Mouse (Mus musculus) liver, adult 2 months (tissue): Measurements from ENCODE around the gene Agpat2. TPM values are rescaled to one million over a fixed set of nuclear protein-coding genes. Genes with fewer than 3 reads are reported as not detected.

Experiments
- DNase-seq: peaks from one replicate; pipeline ENCODE4 v3.0.0-alpha.2; 2011; ENCODE audit warnings: low read depth, low spot score; ENCODE audit errors: extremely low read depth
- H3K27ac ChIP-seq: fragments of 200-500 bp; replicated peaks from 2 replicates; pipeline ENCODE4 v1.5.1; 2012; ENCODE audit warnings: low read depth, mild to moderate bottlenecking, control low read depth, inconsistent platforms, low read length; ENCODE audit not compliant: insufficient read depth
- H3K27me3 ChIP-seq: fragments of 200-500 bp; 2 replicates; pipeline ENCODE4 v1.6.1; 2012; ENCODE audit warnings: mild to moderate bottlenecking, moderate library complexity, low read length, inconsistent platforms; ENCODE audit not compliant: control insufficient read depth, insufficient read depth
- H3K36me3 ChIP-seq: fragments of 200-500 bp; 2 replicates; pipeline ENCODE4 v1.6.1; 2012; ENCODE audit warnings: low read length, inconsistent platforms; ENCODE audit not compliant: control insufficient read depth, insufficient read depth
- H3K4me1 ChIP-seq: fragments of 200-500 bp; 2 replicates; pipeline ENCODE4 v1.6.1; 2011; ENCODE audit warnings: low read length; ENCODE audit not compliant: control insufficient read depth, insufficient read depth
- H3K4me3 ChIP-seq: fragments of 200-500 bp; 2 replicates; pipeline ENCODE4 v1.5.1; 2011; ENCODE audit warnings: low read depth, mild to moderate bottlenecking, control low read depth, low read length, moderate library complexity; ENCODE audit not compliant: insufficient read depth
- H3K79me2 ChIP-seq: fragments of 200-500 bp; 2 replicates; pipeline ENCODE4 v1.6.1; 2012; ENCODE audit warnings: inconsistent platforms, mild to moderate bottlenecking, low read length, moderate library complexity; ENCODE audit not compliant: control insufficient read depth, insufficient read depth
- H3K9ac ChIP-seq: fragments of 200-500 bp; 2 replicates; pipeline ENCODE4 v1.6.1; 2012; ENCODE audit warnings: low read depth, mild to moderate bottlenecking, control low read depth, inconsistent platforms, low read length
- CTCF ChIP-seq: fragments of 200-500 bp; IDR thresholded peaks from 2 replicates; pipeline ENCODE4 v1.5.1; 2011; ENCODE audit warnings: low read depth, low read length, control low read depth
- POLR2A ChIP-seq: fragments of 200-500 bp; IDR thresholded peaks from 2 replicates; pipeline ENCODE4 v1.6.1; 2011; ENCODE audit warnings: low read length, control low read depth; ENCODE audit not compliant: insufficient read depth; ENCODE audit errors: extremely low read depth
- WGBS: fragments of 180-500 bp; shearing (Covaris S2); methylation state at CpG from one replicate; pipeline ENCODE4 v1.1.7; 2018; 5-methylcytosine and 5-hydroxymethylcytosine counted together
- polyA plus RNA-seq: library from polyadenylated mRNA; depleted of rRNA; stranded (reverse); fragments of >200 nt; gene quantifications from 2 replicates; pipeline ENCODE4 v1.2.3, GENCODE M21; 2012
- total RNA-seq: library from RNA; depleted of rRNA; stranded (reverse); fragments of >200 nt; gene quantifications from 2 replicates; pipeline ENCODE4 v1.2.3, GENCODE M21; 2014

Gene Agpat2
- total and polyA plus RNA-seq, 2 experiments: 116 to 421 TPM

- peak; percentile 87 for DNase-seq
- peaks cover 7% of the 10 kb centered on the region; the same call in 1 of the 2 replicates for H3K4me1 ChIP-seq
These were observed 6.8 kb upstream of the Agpat2 start for GRCm38 (mm10) chr2:26611054-26611453.

GRCm38 (mm10) chr2:26610526-26610925 is 6.3 kb upstream of the Agpat2 start:
- Histone ChIP-seq H3K27me3 (no peaks in the 10 kb centered on the region), H3K36me3 (no peaks in the 10 kb centered on the region), H3K4me3 (no peak overlapping the region), H3K4me1 (peaks cover 7% of the 10 kb centered on the region; the same call in 1 of the 2 replicates), H3K9ac (no peak overlapping the region), H3K79me2 (no peaks in the 10 kb centered on the region), H3K27ac (no peak overlapping the region)
- WGBS: 98% methylated on average over 3 of the region's 3 CpGs
- DNase-seq: no peak
- TF ChIP-seq POLR2A: no peak
- TF ChIP-seq CTCF: no peak

More at GRCm38 (mm10) chr2:26611054-26611453, 6.8 kb upstream of the Agpat2 start:
- Histone ChIP-seq H3K9ac (no peak overlapping the region), H3K27ac (no peak overlapping the region), H3K4me3 (no peak overlapping the region), H3K79me2 (no peaks in the 10 kb centered on the region), H3K27me3 (no peaks in the 10 kb centered on the region), H3K36me3 (no peaks in the 10 kb centered on the region)
- TF ChIP-seq CTCF (no peak), POLR2A (no peak)

- peak; percentile 88 for DNase-seq
- TF ChIP-seq CTCF: no peak
- TF ChIP-seq POLR2A: no peak
- H3K4me3 ChIP-seq: no peak overlapping the region
- no peaks in the 10 kb centered on the region for H3K36me3 ChIP-seq
- H3K79me2 ChIP-seq: no peaks in the 10 kb centered on the region
- peak overlapping the region; percentile 23; the same call in 1 of the 2 replicates for H3K27ac ChIP-seq
- H3K27me3 ChIP-seq: no peaks in the 10 kb centered on the region
- H3K4me1 ChIP-seq: peaks cover 12% of the 10 kb centered on the region; the same call in 1 of the 2 replicates
- H3K9ac ChIP-seq: no peak overlapping the region
These were observed 5.0 kb upstream of the Agpat2 start for GRCm38 (mm10) chr2:26609261-26609661.

GRCm38 (mm10) chr2:26608781-26609180 is 4.6 kb upstream of the Agpat2 start:
- no peak overlapping the region for H3K4me3 ChIP-seq
- H3K79me2 ChIP-seq: peaks cover 2% of the 10 kb centered on the region; the same call in 1 of the 2 replicates
- H3K27ac ChIP-seq: no peak overlapping the region
- no peaks in the 10 kb centered on the region for H3K27me3 ChIP-seq
- H3K36me3 ChIP-seq: no peaks in the 10 kb centered on the region
- DNase-seq: no peak
- H3K9ac ChIP-seq: no peak overlapping the region
- peaks cover 12% of the 10 kb centered on the region; the same call in 1 of the 2 replicates for H3K4me1 ChIP-seq
- no peak for TF ChIP-seq POLR2A
- TF ChIP-seq CTCF: no peak

- 64% methylated on average over 6 of the region's 6 CpGs for WGBS
- peaks cover 12% of the 10 kb centered on the region; the same call in 1 of the 2 replicates for H3K4me1 ChIP-seq
- no peak overlapping the region for H3K9ac ChIP-seq
- no peak overlapping the region for H3K27ac ChIP-seq
- H3K36me3 ChIP-seq: no peaks in the 10 kb centered on the region
- no peak for DNase-seq
- H3K79me2 ChIP-seq: peaks cover 13% of the 10 kb centered on the region; the same call in 1 of the 2 replicates
- H3K4me3 ChIP-seq: no peak overlapping the region
- no peak for TF ChIP-seq POLR2A
- no peak for TF ChIP-seq CTCF
- no peaks in the 10 kb centered on the region for H3K27me3 ChIP-seq
These were observed 3.1 kb upstream of the Agpat2 start for GRCm38 (mm10) chr2:26607056-26607910.

GRCm38 (mm10) chr2:26606579-26606978 is 2.4 kb upstream of the Agpat2 start:
- WGBS: 88% methylated on average over 3 of the region's 3 CpGs
- no peak for DNase-seq
- H3K36me3 ChIP-seq: no peaks in the 10 kb centered on the region
- no peak overlapping the region for H3K4me3 ChIP-seq
- TF ChIP-seq POLR2A (no peak), CTCF (no peak)
- H3K27me3 ChIP-seq: no peaks in the 10 kb centered on the region
- peaks cover 12% of the 10 kb centered on the region; the same call in 1 of the 2 replicates for H3K4me1 ChIP-seq
- H3K27ac ChIP-seq: no peak overlapping the region
- H3K9ac ChIP-seq: no peak overlapping the region
- H3K79me2 ChIP-seq: peaks cover 13% of the 10 kb centered on the region; the same call in 1 of the 2 replicates
